Mouse (Mus musculus) MEL (cell line): ENCODE data around the gene Cog4.

Experiments
- BHLHE40 ChIP-seq: IDR thresholded peaks from 2 replicates; pipeline ENCODE4 v1.6.1; 2012; ENCODE audit warnings: low read depth, mild to moderate bottlenecking, inconsistent platforms, low read length, improper control_type of control experiment, borderline replicate concordance
- CHD2 ChIP-seq: IDR thresholded peaks from 2 replicates; pipeline ENCODE4 v1.6.1; 2011; ENCODE audit warnings: low read length, improper control_type of control experiment
- CTCF ChIP-seq, 3 experiments: IDR thresholded peaks in 2 of 3; conservative IDR thresholded peaks in 1 of 3; 2 replicates each; pipeline ENCODE4 v1.5.1; 2011 to 2012; ENCODE audit warnings: low read length in 3 of 3, low read depth in 2 of 3, mild to moderate bottlenecking in 2 of 3, improper control_type of control experiment in 1 of 3, inconsistent platforms in 1 of 3, mixed read lengths in 1 of 3, moderate library complexity in 1 of 3; ENCODE audit not compliant: control insufficient read depth in 1 of 3, insufficient read depth in 1 of 3, poor library complexity in 1 of 3, severe bottlenecking in 1 of 3
- MAX ChIP-seq: IDR thresholded peaks from 2 replicates; pipeline ENCODE4 v1.6.1; 2011; ENCODE audit warnings: low read length, improper control_type of control experiment
- POLR2A ChIP-seq, 2 experiments: IDR thresholded peaks; 2 replicates each; pipeline ENCODE4 v1.6.1; 2011 to 2012; ENCODE audit warnings: low read length in 2 of 2, mild to moderate bottlenecking in 2 of 2, control low read depth in 1 of 2, improper control_type of control experiment in 1 of 2, low read depth in 1 of 2, moderate library complexity in 1 of 2; ENCODE audit not compliant: control insufficient read depth in 1 of 2, insufficient read depth in 1 of 2, poor library complexity in 1 of 2
- POLR2AphosphoS2 ChIP-seq: IDR thresholded peaks from 2 replicates; pipeline ENCODE4 v1.6.1; 2011; ENCODE audit warnings: low read length, improper control_type of control experiment
- SIN3A ChIP-seq: IDR thresholded peaks from 2 replicates; pipeline ENCODE4 v1.6.1; 2012; ENCODE audit warnings: low read length, improper control_type of control experiment, inconsistent platforms
- UBTF ChIP-seq: IDR thresholded peaks from 2 replicates; pipeline ENCODE4 v1.6.1; 2012; ENCODE audit warnings: low read depth, mild to moderate bottlenecking, inconsistent platforms, low read length, improper control_type of control experiment, moderate library complexity, borderline replicate concordance; ENCODE audit not compliant: insufficient read depth

GRCm38 (mm10) chr8:110808495-110809472, 37.6 kb upstream of the Cog4 start:
- TF ChIP-seq CTCF (IDR thresholded peaks at IDR 0.05 in 2 of 3, conservative IDR thresholded peaks at IDR 0.05 in 1 of 3; ENCODE audit: control insufficient read depth in 1 of 3, insufficient read depth in 1 of 3, low read depth in 2 of 3, low read length in 3 of 3, poor library complexity in 1 of 3, severe bottlenecking in 1 of 3) = no peak
- TF ChIP-seq POLR2A (IDR thresholded peaks at IDR 0.05; ENCODE audit: control insufficient read depth in 1 of 2, insufficient read depth in 1 of 2, low read depth in 1 of 2, low read length in 2 of 2, poor library complexity in 1 of 2) = peak in 1 of 2 experiments; percentile 53; a peak in 2 of 4 replicates
- peak; percentile 89 for TF ChIP-seq POLR2AphosphoS2
- TF ChIP-seq SIN3A = no peak
- no peak for TF ChIP-seq CHD2
- TF ChIP-seq BHLHE40 = no peak
- TF ChIP-seq UBTF = no peak
- no peak for TF ChIP-seq MAX
